Mouse (Mus musculus): Measurements from ENCODE around the gene Tnnc2. TPM values are rescaled to one million over a fixed set of nuclear protein-coding genes. Genes with fewer than 3 reads are reported as not detected.

Tnnc2 gene
- polyA plus RNA-seq, 1 experiment from 2014 or later = 377 TPM

Other genes starting within 250 kb of the Tnnc2 start
- gene Wfdc2, start 217.6 kb downstream of the Tnnc2 start, polyA plus RNA-seq (2015; fragmentation: Nextera tagmentation; extraction: Ambion mirVana) = 155 and 197 TPM in 2 replicates
- gene Spint3, start 206.5 kb downstream of the Tnnc2 start, polyA plus RNA-seq (2015; fragmentation: Nextera tagmentation; extraction: Ambion mirVana) = not detected in 2 replicates
- gene Wfdc6a, start 194.5 kb downstream of the Tnnc2 start, polyA plus RNA-seq (2015; fragmentation: Nextera tagmentation; extraction: Ambion mirVana) = 1.3 and 2.2 TPM in 2 replicates
- not detected in 2 replicates for gene Eppin, start 186.4 kb downstream of the Tnnc2 start, polyA plus RNA-seq (2015; fragmentation: Nextera tagmentation; extraction: Ambion mirVana)
- not detected in 2 replicates for gene Wfdc6b, start 166.4 kb downstream of the Tnnc2 start, polyA plus RNA-seq (2015; fragmentation: Nextera tagmentation; extraction: Ambion mirVana)
- not detected in 2 replicates for gene Wfdc8, start 166.3 kb downstream of the Tnnc2 start, polyA plus RNA-seq (2015; fragmentation: Nextera tagmentation; extraction: Ambion mirVana)
- not detected in 2 replicates for gene Wfdc16, start 141.2 kb downstream of the Tnnc2 start, polyA plus RNA-seq (2015; fragmentation: Nextera tagmentation; extraction: Ambion mirVana)
- gene Wfdc10, start 123.9 kb downstream of the Tnnc2 start, polyA plus RNA-seq (2015; fragmentation: Nextera tagmentation; extraction: Ambion mirVana) = 0.79 TPM in 1 of 2 replicates, not detected in the other
- not detected in 2 replicates for gene Wfdc9, start 123.4 kb downstream of the Tnnc2 start, polyA plus RNA-seq (2015; fragmentation: Nextera tagmentation; extraction: Ambion mirVana)
- gene Wfdc11, start 105.9 kb downstream of the Tnnc2 start, polyA plus RNA-seq (2015; fragmentation: Nextera tagmentation; extraction: Ambion mirVana) = not detected in 2 replicates
- 4.2 and 5.5 TPM in 2 replicates for gene Wfdc13, start 94.9 kb downstream of the Tnnc2 start, polyA plus RNA-seq (2015; fragmentation: Nextera tagmentation; extraction: Ambion mirVana)
- gene Spint4, start 81.5 kb downstream of the Tnnc2 start, polyA plus RNA-seq (2015; fragmentation: Nextera tagmentation; extraction: Ambion mirVana) = not detected in 2 replicates
- not detected in 2 replicates for gene Spint5, start 64.7 kb downstream of the Tnnc2 start, polyA plus RNA-seq (2015; fragmentation: Nextera tagmentation; extraction: Ambion mirVana)
- gene Wfdc3, start 34.0 kb downstream of the Tnnc2 start, polyA plus RNA-seq (2015; fragmentation: Nextera tagmentation; extraction: Ambion mirVana) = 1.3 and 1.9 TPM in 2 replicates
- 58.0 and 58.3 TPM in 2 replicates for gene Dnttip1, start 34.0 kb downstream of the Tnnc2 start, polyA plus RNA-seq (2015; fragmentation: Nextera tagmentation; extraction: Ambion mirVana)
- 332 and 335 TPM in 2 replicates for gene Ube2c, start 10.1 kb downstream of the Tnnc2 start, polyA plus RNA-seq (2015; fragmentation: Nextera tagmentation; extraction: Ambion mirVana)
- 26.3 and 26.5 TPM in 2 replicates for gene Snx21, start 5.9 kb upstream of the Tnnc2 start, polyA plus RNA-seq (2015; fragmentation: Nextera tagmentation; extraction: Ambion mirVana)
- 23.8 and 23.9 TPM in 2 replicates for gene Acot8, start 24.9 kb upstream of the Tnnc2 start, polyA plus RNA-seq (2015; fragmentation: Nextera tagmentation; extraction: Ambion mirVana)
- 8.8 TPM in 2 replicates for gene Zswim3, start 25.1 kb upstream of the Tnnc2 start, polyA plus RNA-seq (2015; fragmentation: Nextera tagmentation; extraction: Ambion mirVana)
- gene Zswim1, start 42.7 kb upstream of the Tnnc2 start, polyA plus RNA-seq (2015; fragmentation: Nextera tagmentation; extraction: Ambion mirVana) = 15.6 and 16.5 TPM in 2 replicates
- not detected in 2 replicates for gene Spata25, start 48.6 kb upstream of the Tnnc2 start, polyA plus RNA-seq (2015; fragmentation: Nextera tagmentation; extraction: Ambion mirVana)
- gene Ctsa, start 52.9 kb upstream of the Tnnc2 start, polyA plus RNA-seq (2015; fragmentation: Nextera tagmentation; extraction: Ambion mirVana) = 159 and 162 TPM in 2 replicates
- gene Neurl2, start 53.5 kb upstream of the Tnnc2 start, polyA plus RNA-seq (2015; fragmentation: Nextera tagmentation; extraction: Ambion mirVana) = 7.2 and 7.9 TPM in 2 replicates
- gene Pltp, start 77.7 kb upstream of the Tnnc2 start, polyA plus RNA-seq (2015; fragmentation: Nextera tagmentation; extraction: Ambion mirVana) = 60.1 and 76.5 TPM in 2 replicates
- gene Pcif1, start 99.3 kb upstream of the Tnnc2 start, polyA plus RNA-seq (2015; fragmentation: Nextera tagmentation; extraction: Ambion mirVana) = 58.6 and 69.6 TPM in 2 replicates
- gene Zfp335, start 131.8 kb upstream of the Tnnc2 start, polyA plus RNA-seq (2015; fragmentation: Nextera tagmentation; extraction: Ambion mirVana) = 11.3 and 12.4 TPM in 2 replicates
- gene Mmp9, start 160.8 kb upstream of the Tnnc2 start, polyA plus RNA-seq (2015; fragmentation: Nextera tagmentation; extraction: Ambion mirVana) = 5.4 and 5.5 TPM in 2 replicates
- gene Slc12a5, start 180.8 kb upstream of the Tnnc2 start, polyA plus RNA-seq (2015; fragmentation: Nextera tagmentation; extraction: Ambion mirVana) = 0.26 and 0.46 TPM in 2 replicates

All from stomach, embryonic 16.5 days (tissue).